Mouse (Mus musculus) hindbrain, embryonic 11.5 days (tissue): ENCODE data around the gene Pgrmc2. TPM values are rescaled to one million over a fixed set of nuclear protein-coding genes. Genes with fewer than 3 reads are reported as not detected.
A peak's percentile ranks its signal among the peaks of the same experiment; 100 is the strongest.

Experiments
- ATAC-seq: fragments of 200-750 bp; cut with Nextera tagmentation; 2 replicates; pipeline ENCODE4 v1.8.0; 2017; ENCODE audit warnings: mild to moderate bottlenecking, moderate TSS enrichment, moderate library complexity; ENCODE audit not compliant: low FRiP score
- DNase-seq: peaks from one replicate; pipeline ENCODE4 v3.0.0-alpha.2; 2015; ENCODE audit warnings: low spot score
- H3K27ac ChIP-seq: fragments of 300-500 bp; sonication (generic); 2 replicates; pipeline ENCODE4 v1.5.1; 2014; ENCODE audit warnings: mild to moderate bottlenecking, low read depth, low read length
- H3K27me3 ChIP-seq: fragments of 300-500 bp; sonication (generic); 2 replicates; pipeline ENCODE4 v1.6.1; 2014; ENCODE audit warnings: mild to moderate bottlenecking, low read length, moderate library complexity, mixed read lengths; ENCODE audit not compliant: control insufficient read depth, insufficient read depth
- H3K36me3 ChIP-seq: fragments of 300-500 bp; sonication (generic); 2 replicates; pipeline ENCODE4 v1.6.1; 2014; ENCODE audit warnings: mild to moderate bottlenecking, low read length, moderate library complexity, mixed read lengths; ENCODE audit not compliant: control insufficient read depth, insufficient read depth
- H3K4me1 ChIP-seq: fragments of 300-500 bp; sonication (generic); replicated peaks from 2 replicates; pipeline ENCODE4 v1.6.1; 2014; ENCODE audit warnings: low read length, mixed read lengths; ENCODE audit not compliant: control insufficient read depth, insufficient read depth
- H3K4me2 ChIP-seq: fragments of 300-500 bp; sonication (generic); replicated peaks from 2 replicates; pipeline ENCODE4 v1.6.1; 2014; ENCODE audit warnings: mild to moderate bottlenecking, low read depth, low read length
- H3K4me3 ChIP-seq: fragments of 300-500 bp; sonication (generic); 2 replicates; pipeline ENCODE4 v1.5.1; 2014; ENCODE audit warnings: low read depth, low read length
- H3K9ac ChIP-seq: fragments of 300-500 bp; sonication (generic); 2 replicates; pipeline ENCODE4 v1.6.1; 2014; ENCODE audit warnings: low read depth, low read length
- H3K9me3 ChIP-seq: fragments of 300-500 bp; sonication (generic); 2 replicates; pipeline ENCODE4 v1.6.1; 2016; ENCODE audit warnings: low read length; ENCODE audit not compliant: control insufficient read depth
- WGBS: fragments of 180-500 bp; shearing (Covaris S2); extraction: QIAGEN DNeasy Blood & Tissue Kit; methylation state at CpG from one replicate; pipeline ENCODE4 v1.1.7; 2014; 5-methylcytosine and 5-hydroxymethylcytosine counted together
- polyA plus RNA-seq: library from polyadenylated mRNA; unstranded; fragments of >200 nt; fragmentation: Nextera tagmentation; extraction: Ambion mirVana; gene quantifications from 2 replicates; pipeline ENCODE4 v1.2.1, GENCODE M21; 2014

The Pgrmc2 gene
- polyA plus RNA-seq, 1 experiment from 2014 or later = 25.4 TPM

GRCm38 (mm10) chr3:41101905-41102304 lies 19.1 kb upstream of the Pgrmc2 start:
- H3K4me1 ChIP-seq = no peaks in the 10 kb centered on the region
- 94% methylated on average over 9 of the region's 9 CpGs for WGBS
- ATAC-seq = no peak
- no peak overlapping the region for H3K4me2 ChIP-seq
- H3K27me3 ChIP-seq = no peaks in the 10 kb centered on the region
- no peak overlapping the region for H3K27ac ChIP-seq
- H3K4me3 ChIP-seq = no peak overlapping the region
- no peaks in the 10 kb centered on the region for H3K9me3 ChIP-seq
- no peak for DNase-seq
- H3K36me3 ChIP-seq = no peaks in the 10 kb centered on the region
- no peak overlapping the region for H3K9ac ChIP-seq

GRCm38 (mm10) chr3:41100157-41100556 lies 17.3 kb upstream of the Pgrmc2 start:
- no peak for DNase-seq
- Histone ChIP-seq H3K27me3 (no peaks in the 10 kb centered on the region), H3K4me3 (no peak overlapping the region), H3K9ac (no peak overlapping the region), H3K4me1 (no peaks in the 10 kb centered on the region), H3K4me2 (no peak overlapping the region), H3K27ac (no peak overlapping the region), H3K9me3 (no peaks in the 10 kb centered on the region), H3K36me3 (no peaks in the 10 kb centered on the region)
- 74% methylated on average over 2 of the region's 2 CpGs for WGBS
- no peak for ATAC-seq

DNA sequence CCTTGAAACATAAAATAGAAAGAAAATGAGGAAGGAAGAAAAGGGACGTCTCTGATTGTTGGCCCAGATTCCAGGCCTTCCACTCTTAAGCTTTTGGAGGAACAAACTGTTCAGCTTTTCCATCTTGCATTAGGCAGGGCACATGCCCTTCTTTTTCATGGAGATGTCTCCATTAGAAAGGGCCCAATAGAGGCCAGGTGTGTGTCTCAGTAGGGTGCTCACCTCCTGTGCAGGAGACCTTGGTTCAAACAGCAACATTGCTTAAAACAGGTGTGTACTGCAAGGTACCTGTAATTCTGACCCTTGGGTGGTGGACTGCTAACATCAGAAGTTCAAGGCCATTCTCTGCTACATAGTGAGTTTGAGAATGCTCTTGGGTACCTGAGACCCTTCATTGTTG lies 16.8 kb upstream of the Pgrmc2 start:
- Histone ChIP-seq H3K4me2 (no peak overlapping the region), H3K4me1 (no peaks in the 10 kb centered on the region), H3K9ac (no peak overlapping the region), H3K27ac (no peak overlapping the region), H3K9me3 (no peaks in the 10 kb centered on the region), H3K4me3 (no peak overlapping the region), H3K27me3 (no peaks in the 10 kb centered on the region), H3K36me3 (no peaks in the 10 kb centered on the region)
- no peak for DNase-seq
- WGBS = 73% methylated on average over 1 of the region's 1 CpGs
- no peak for ATAC-seq

GRCm38 (mm10) chr3:41093210-41093609 lies 10.4 kb upstream of the Pgrmc2 start:
- DNase-seq (no peak), ATAC-seq (no peak)
- no peak overlapping the region for H3K9ac ChIP-seq
- no peaks in the 10 kb centered on the region for H3K9me3 ChIP-seq
- H3K4me2 ChIP-seq = no peak overlapping the region
- H3K4me3 ChIP-seq = no peak overlapping the region
- H3K4me1 ChIP-seq = no peaks in the 10 kb centered on the region
- H3K27ac ChIP-seq = no peak overlapping the region
- H3K36me3 ChIP-seq = no peaks in the 10 kb centered on the region
- 90% methylated on average over 2 of the region's 2 CpGs for WGBS
- H3K27me3 ChIP-seq = no peaks in the 10 kb centered on the region

DNA sequence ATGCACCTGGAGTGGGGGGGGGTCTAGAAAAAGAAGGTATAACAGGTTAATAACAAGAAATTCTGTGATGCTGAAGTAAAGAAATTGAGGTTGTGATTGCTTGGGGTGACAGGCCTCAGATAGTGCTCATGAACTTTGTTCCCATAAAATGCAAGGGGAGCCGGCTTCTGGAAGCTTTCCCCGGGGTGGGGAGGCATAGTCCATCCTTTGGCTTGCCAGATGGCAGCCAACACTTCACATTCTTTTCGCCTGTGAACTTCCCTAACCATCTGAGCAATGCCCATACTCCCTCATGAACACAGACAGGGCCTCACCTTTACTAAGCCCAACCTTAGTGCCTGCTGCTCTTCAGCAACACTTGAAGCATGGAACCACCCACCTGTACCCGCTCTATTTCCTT lies 9.5 kb upstream of the Pgrmc2 start:
- ATAC-seq = no peak
- Histone ChIP-seq H3K36me3 (no peaks in the 10 kb centered on the region), H3K9ac (no peak overlapping the region), H3K27ac (no peak overlapping the region), H3K9me3 (no peaks in the 10 kb centered on the region), H3K4me1 (no peaks in the 10 kb centered on the region), H3K4me3 (no peak overlapping the region), H3K27me3 (no peaks in the 10 kb centered on the region), H3K4me2 (no peak overlapping the region)
- DNase-seq = no peak
- WGBS = 77% methylated on average over 4 of the region's 4 CpGs

DNA sequence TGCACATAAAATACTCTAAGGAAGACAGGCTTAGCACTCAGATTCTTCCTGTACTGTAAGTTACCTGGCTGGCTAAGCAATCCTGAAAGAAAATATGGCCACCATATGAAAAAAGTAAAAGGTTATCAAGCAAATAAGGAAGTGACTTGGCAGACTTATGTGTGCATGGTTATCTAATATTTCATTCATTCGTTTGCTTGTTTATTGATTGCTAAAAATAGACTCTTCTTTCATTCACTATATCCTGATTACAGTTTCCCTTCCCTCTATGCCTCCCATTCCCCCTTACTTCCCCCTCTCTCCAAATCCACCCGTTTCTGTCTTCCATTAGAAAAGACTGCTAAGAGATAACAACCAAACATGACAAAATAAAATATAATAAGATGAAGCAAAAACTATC lies 8.0 kb upstream of the Pgrmc2 start:
- Histone ChIP-seq H3K9ac (no peak overlapping the region), H3K36me3 (no peaks in the 10 kb centered on the region), H3K4me3 (no peak overlapping the region), H3K27me3 (no peaks in the 10 kb centered on the region), H3K9me3 (no peaks in the 10 kb centered on the region), H3K4me2 (no peak overlapping the region), H3K27ac (no peak overlapping the region), H3K4me1 (no peaks in the 10 kb centered on the region)
- no peak for DNase-seq
- ATAC-seq = no peak
- WGBS = 92% methylated on average over 2 of the region's 2 CpGs

- Histone ChIP-seq H3K4me3 (no peak overlapping the region), H3K4me1 (no peaks in the 10 kb centered on the region), H3K4me2 (no peak overlapping the region), H3K27me3 (no peaks in the 10 kb centered on the region), H3K27ac (no peak overlapping the region), H3K9ac (no peak overlapping the region), H3K36me3 (no peaks in the 10 kb centered on the region), H3K9me3 (no peaks in the 10 kb centered on the region)
- ATAC-seq (no peak), DNase-seq (no peak)
Measured at GRCm38 (mm10) chr3:41087071-41087470, 4.2 kb upstream of the Pgrmc2 start.

DNA sequence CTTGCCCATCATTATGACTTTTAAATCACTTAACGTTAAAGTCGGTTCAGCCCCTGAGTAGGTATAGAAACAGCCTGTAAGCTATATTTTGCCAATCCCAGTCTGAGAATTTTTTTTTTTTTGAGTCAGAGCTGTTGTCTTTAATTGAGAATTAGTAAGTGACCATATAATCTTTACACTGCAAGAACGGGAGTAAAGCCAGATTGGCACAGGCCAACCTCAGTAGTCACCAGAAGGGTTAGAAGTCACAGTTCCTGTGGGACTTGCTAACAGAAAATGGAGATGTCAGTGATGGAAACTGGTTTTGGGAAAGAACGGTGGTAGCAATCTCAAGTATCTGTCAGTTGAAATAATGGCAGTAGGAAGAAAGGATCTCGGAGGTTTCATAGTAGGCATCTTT lies 1.6 kb upstream of the Pgrmc2 start:
- H3K27ac ChIP-seq = no peak overlapping the region

GRCm38 (mm10) chr3:41083790-41084112 lies 905 bp upstream of the Pgrmc2 start:
- Histone ChIP-seq H3K9me3 (no peaks in the 10 kb centered on the region), H3K9ac (peak overlapping the region; percentile 77), H3K4me2 (peak overlapping the region; percentile 70), H3K27ac (peak overlapping the region; percentile 88), H3K4me1 (0 out of 2 replicates have a peak, but pooled peaks cover 6% of the 10 kb centered on the region), H3K4me3 (peak overlapping the region; percentile 88), H3K27me3 (no peaks in the 10 kb centered on the region), H3K36me3 (no peaks in the 10 kb centered on the region)
- ATAC-seq = peak; percentile 36
- 2% methylated on average over 6 of the region's 6 CpGs for WGBS
- DNase-seq = no peak

More for the DNA sequence above, 1.6 kb upstream of the Pgrmc2 start:
- Histone ChIP-seq H3K4me2 (no peak overlapping the region; the same call in 1 of the 2 replicates), H3K4me3 (no peak overlapping the region), H3K9ac (no peak overlapping the region), H3K4me1 (0 out of 2 replicates have a peak, but pooled peaks cover 6% of the 10 kb centered on the region), H3K36me3 (no peaks in the 10 kb centered on the region), H3K27me3 (no peaks in the 10 kb centered on the region), H3K9me3 (no peaks in the 10 kb centered on the region)
- DNase-seq (no peak), ATAC-seq (no peak)
- WGBS = 90% methylated on average over 5 of the region's 5 CpGs
